Mouse (Mus musculus) heart, postnatal 4 days (tissue): ENCODE data around the gene Ube2e1. TPM values are rescaled to one million over a fixed set of nuclear protein-coding genes. Genes with fewer than 3 reads are reported as not detected.
"Not testable (repeated sequence)": the region's sequence is repeated elsewhere in the genome, so short reads cannot be mapped to it uniquely, and the experiment has no call there.

Experiments used
- DNase-seq: peaks from one replicate; pipeline ENCODE4 v3.0.0; 2021
- total RNA-seq, 2 experiments: library from RNA; stranded (reverse); gene quantifications; 2 replicates each; pipeline ENCODE4 v1.2.3; 2021

The Ube2e1 gene
- total RNA-seq, 2 experiments from 2014 or later, result 43.7 to 47.1 TPM

DNA sequence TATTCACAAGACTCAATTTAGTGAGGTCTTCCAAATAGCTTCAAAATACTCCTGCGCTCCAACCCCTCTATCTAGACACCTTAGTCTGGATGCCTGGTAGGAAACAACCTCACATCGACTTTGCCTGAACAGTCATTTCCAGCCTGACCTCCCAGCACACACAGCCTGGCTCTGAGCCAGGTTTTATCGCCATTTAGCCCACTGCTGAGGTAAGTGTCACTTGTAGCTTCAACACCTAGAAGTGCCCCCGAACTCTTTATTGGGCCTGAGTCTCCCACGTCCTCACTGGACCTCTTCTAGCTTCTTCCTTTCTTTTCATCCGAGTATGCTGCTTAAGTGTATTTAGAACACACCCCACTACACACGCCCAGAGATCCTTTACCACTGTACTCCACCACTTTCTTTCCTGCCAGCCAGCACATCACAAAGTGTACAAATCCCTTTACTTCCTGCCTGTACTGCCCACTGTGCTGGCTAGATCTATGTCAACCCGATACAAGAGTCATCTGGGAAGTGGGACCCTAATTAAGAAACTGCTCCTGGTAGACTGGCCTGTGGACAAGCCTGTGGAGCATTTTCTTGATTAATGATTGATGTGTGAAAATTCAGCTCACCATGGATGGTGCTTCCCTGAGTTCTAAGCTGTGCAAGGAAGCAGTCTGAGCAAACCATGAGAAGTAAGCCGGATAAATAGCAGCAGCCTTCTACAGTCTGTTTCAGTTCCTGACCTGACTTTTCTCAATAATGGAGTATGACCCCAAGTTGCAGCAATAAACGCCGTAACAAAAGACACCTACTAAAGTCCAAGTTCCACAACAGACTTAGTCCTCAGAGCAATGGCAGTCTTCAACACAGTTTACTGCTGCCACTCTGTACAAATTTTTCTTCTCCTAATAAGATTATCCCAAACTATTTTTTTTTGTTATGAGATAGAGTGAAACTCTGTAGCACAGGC, 13.9 kb downstream of the Ube2e1 start:
- peak; percentile 59 for DNase-seq

DNA sequence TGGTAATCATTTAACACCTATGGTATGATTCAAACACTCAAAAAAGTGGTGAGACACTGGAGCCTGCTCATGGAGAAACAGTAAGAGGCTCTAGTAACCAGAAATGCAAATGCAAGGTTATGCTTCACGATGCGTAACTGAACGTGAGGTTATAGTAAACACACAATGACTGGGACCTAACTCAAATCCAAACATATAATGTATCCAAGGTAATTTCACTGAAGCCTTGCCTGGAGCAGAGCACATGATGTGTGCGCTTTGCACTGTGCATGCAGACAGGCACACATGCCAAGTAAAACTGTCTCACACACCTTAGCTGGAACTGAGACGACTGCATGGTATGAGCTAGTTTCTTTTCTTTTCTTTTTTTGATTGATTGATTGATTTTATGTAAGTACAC, 27.5 kb downstream of the Ube2e1 start:
- no peak for DNase-seq

DNA sequence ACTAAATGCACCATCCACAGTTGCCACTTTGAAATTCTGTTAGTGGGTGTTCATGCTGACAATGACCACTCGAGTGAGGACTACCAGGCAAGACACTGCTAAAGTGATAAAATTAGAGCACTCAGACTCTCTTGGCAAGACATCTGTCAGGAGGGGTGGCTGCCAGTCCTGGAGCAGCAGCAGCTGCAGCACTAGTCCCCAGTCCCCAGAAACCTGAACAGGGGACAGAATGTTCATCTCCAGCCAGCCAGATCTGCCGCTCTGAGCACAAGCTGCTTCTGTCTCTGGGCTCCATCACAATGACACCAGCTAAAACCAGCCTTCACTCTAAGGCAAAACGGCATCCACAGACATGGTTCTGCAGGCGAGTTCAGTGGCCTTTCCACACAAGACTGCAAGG, 28.4 kb downstream of the Ube2e1 start:
- peak; percentile 53 for DNase-seq

DNA sequence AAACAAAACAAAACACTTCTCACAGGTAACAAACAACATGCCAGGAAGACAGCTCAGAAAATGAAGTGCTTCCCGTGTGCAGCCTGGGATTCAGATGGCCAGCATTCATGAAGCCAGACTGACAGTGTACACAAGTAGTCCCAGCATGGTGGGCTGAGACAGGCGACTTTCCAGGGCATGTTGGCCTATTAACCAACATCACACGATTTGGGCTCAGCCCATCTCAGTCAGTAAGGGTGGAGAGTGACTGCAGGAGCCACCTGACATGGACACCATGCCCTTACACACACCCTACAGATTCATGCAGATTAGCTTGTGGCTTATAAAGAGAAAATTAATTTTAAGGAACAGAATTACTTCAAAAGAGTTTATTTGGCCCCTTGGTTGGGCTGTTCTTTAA, 28.9 kb downstream of the Ube2e1 start:
- no peak for DNase-seq

DNA sequence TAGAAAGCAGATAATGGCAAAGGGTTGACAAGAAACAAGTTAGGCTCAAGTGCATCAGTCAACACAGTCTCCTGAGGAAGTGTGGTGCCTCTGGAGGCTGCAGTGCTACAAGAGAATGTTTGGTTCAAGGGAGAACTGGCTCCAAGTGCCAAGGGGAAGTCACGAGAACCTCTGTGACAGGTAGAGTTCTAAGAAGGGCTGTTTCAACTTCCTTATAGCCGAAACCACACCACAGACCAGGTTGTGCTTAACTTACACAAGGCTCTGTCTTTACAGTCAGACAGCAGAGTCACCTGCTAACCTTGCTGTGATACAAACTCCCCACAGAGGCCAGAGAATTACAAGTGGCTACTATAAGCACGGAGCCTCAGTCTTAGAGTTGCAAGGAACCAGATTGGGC, 30.1 kb downstream of the Ube2e1 start:
- no peak for DNase-seq

DNA sequence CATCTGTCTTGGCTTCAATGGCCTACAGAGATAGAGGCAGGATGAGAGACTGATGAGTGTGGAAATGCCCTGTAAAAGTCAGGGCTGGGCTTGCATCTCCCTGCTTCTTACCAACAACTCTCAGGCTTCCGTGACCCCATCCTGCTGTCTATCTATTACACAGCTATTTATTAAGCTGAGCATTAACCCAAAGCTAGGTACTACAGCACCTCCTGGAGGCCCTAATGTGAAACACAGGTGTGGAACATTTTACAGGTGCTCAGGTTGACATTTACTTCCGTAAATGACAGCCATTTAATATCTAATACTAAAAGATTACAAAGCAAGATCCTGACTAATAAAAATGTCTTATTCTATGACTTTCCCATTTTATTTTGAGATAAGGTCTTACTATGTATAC, 31.0 kb downstream of the Ube2e1 start:
- DNase-seq, result no peak

DNA sequence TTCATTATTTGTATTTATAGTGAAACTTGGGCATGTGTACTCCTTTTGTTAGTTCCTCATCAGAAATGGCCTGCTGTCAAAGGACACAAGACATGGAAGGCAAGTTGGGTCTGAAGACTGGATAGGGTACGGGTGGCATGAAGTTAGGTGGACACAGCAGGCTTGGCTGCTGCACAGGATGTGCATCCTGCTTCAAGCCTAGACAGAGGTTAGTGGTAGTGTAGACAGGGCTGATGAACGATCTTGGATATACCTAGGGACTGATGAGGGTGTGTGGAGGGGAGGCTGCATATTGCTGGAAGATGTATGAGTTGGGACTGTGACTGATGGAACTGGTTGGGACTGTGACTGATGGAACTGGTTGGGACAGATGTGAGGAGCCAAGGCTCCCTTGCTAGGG, 32.8 kb downstream of the Ube2e1 start:
- no peak for DNase-seq

DNA sequence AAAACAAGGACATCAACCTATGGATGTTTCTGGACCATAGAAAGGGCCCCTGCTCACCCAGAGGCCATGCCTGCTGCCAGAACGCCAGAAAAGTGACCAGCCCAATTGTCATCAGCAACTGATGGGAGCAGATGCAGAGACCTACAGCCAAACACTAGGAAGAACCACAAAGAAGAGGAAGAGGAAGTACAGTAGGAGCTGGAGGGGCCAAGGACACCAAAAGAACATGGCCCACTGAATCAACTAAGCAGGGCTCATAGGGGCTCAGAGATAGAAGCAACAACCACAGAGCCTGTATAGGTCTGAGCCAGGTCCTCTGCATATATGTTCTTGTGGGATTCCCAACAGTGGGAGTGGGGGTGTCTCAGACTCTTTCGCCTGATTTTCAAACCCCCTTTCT, 34.2 kb downstream of the Ube2e1 start:
- no peak for DNase-seq

DNA sequence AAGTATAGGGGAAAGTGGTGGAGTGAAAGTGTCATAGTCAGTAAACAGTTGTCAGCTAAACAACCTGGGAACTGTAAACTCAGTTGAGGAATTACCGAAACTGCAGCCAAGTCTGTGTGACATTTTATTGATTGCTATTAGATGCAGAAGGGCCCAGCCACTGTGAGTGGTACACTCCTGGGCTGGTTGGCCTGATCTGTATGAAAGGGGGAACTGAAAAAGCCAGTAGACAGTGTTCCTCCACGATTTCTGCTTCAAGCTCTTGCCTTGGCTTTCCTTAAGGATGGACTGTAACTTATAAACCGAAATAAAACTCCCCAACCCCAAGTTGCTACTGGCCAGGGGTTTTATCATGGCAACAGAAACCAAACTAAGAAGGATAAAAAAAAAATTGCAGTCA, 39.1 kb downstream of the Ube2e1 start:
- no peak for DNase-seq

DNA sequence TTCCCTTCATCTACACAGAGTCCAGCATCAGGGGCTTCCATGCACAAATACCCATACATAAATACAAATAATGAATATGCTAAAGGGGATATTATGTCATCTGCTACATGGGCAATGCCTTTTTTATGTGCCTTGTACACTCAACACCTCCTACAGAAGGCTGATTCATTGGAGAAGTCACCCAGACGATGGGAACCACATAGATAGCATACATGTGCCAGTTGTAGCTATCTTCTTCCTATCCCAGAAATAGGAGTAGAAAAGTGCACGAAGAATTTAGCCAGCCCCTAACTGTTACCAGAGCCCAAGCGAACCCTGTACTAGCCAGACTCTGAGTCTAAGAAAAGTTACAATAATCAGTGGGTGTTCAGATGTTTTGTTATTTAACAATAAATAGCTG, 39.5 kb downstream of the Ube2e1 start:
- DNase-seq, result no peak

DNA sequence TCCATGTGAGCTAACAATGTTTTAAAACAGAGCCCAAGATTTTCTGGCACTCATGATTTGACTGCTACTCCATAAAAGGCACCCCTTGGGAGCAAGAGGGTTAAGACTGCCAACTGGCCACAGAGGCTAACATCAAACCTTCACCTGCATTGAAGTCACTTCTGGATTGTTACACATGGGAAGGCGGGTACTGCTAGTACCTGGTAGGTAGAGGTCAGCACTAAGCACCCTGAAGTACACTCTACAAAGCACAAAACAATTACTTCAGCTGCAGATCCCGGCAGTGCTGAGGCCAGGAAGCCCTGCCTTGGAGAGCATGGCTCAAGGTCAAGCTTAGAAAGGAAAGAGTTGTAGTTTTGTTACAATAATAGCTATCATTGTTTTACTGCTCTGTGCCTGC, 44.3 kb downstream of the Ube2e1 start:
- DNase-seq, result no peak

DNA sequence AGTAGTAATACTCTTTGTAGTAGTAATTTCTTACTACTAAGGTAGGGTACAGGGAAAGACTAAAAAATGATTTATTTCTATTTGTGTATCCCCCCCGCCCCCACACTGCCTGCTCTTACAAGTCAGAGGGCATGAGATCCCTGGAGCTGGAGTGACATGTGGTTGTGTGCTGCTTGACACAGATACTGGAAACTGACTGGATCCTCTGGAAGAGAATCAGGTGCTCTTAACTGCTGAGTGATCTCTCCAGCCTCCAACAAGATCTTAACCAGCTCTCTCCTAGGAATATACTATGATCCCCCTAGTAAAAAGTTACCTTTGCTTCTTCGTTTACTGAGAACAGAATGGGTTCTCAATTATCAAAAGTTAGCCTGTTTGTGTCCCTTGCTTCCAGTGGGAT, 45.2 kb downstream of the Ube2e1 start:
- DNase-seq, result no peak

DNA sequence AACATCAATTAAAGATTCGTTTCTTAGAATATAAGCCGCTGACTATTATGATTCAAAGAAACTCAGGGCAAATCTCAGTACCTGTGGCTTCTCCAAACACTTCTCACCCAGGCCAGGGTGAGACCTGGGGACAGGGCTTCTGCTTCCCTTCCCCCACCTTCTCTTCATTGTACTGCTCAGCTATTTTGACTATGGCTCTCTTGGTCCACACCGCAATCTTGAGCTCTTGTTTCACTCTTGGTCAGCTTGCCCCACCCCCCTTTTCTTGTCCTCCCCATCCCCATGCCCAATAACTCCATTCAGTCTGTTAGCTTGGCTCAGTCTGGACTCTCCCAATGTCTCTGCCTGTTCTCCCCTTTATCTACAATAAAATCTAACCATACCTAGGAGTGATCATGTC, 46.2 kb downstream of the Ube2e1 start:
- no peak for DNase-seq

DNA sequence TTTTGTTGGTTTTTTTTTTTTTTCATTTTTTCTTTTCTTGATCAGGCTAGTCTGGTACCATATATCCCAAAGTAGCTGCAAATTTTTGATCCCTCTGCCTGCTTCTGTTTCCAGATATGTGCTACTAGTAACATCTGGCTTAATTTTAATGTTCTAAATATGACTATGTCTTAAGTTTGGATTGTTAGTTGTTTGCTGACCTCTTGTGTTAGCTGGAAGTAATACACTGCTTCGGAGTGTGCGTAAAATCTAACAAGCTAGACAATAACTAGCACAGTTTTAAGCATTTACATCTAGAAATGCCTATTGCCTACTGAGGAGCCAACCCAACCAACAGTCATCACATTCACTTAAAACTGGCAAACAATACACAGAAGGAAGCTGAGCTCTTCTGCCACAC, 47.1 kb downstream of the Ube2e1 start:
- peak; percentile 25 for DNase-seq

DNA sequence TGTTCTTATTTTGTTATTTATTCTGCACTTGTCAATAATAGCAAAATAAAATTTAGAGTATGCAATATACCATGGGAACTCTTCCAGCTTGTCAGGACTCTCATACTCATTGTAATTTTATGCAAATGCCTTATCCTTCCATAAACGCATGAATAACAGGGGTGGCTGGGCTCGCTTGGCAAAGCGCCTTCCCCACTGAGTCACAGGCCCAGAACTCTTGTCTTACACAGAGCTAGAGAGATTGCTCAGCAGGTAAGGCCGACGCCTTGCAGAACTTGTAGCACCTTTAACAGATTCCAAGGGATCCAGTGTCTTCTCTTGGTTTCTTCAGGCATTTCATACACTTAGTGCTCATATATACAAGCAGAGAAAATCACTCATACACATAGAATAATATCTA, 51.3 kb downstream of the Ube2e1 start:
- no peak for DNase-seq

DNA sequence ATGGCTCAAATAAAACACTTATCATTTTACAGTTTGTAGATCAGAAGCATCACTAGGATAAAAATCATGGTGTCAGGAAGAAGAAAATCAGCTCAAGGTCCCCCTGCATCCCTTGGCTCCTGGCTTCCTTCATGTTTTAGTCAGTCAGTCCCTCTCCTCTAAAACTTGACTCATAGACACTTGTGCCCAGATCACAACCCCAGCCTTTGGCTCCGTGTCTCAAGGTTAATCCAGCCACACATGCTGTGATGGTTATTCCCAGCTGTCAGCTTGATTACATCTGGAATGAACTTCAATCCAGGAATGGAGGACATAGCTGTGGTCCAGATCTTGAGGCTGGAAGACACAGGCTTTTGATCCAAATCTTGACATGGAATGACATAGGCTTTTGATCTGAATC, 57.1 kb downstream of the Ube2e1 start:
- DNase-seq, result no peak

DNA sequence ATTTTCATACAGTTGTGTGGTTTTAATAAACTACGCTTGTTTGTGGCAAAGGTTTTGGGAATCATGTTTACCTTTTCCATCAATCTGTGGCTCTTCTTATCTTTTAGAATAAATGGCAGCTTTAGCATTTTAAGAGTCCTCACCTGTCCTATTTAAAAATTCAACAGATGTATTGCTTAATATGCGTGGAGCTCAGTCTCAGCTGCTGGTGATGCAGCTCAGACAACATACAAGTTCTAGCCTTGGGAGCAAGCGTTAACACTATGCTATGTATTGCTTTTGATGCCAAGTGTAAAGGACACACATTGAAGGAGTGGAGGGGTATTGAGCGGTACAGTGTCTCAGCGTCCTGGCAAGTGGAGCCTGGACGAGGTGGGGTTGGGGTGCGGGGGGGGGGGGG, 60.0 kb downstream of the Ube2e1 start:
- no peak for DNase-seq

DNA sequence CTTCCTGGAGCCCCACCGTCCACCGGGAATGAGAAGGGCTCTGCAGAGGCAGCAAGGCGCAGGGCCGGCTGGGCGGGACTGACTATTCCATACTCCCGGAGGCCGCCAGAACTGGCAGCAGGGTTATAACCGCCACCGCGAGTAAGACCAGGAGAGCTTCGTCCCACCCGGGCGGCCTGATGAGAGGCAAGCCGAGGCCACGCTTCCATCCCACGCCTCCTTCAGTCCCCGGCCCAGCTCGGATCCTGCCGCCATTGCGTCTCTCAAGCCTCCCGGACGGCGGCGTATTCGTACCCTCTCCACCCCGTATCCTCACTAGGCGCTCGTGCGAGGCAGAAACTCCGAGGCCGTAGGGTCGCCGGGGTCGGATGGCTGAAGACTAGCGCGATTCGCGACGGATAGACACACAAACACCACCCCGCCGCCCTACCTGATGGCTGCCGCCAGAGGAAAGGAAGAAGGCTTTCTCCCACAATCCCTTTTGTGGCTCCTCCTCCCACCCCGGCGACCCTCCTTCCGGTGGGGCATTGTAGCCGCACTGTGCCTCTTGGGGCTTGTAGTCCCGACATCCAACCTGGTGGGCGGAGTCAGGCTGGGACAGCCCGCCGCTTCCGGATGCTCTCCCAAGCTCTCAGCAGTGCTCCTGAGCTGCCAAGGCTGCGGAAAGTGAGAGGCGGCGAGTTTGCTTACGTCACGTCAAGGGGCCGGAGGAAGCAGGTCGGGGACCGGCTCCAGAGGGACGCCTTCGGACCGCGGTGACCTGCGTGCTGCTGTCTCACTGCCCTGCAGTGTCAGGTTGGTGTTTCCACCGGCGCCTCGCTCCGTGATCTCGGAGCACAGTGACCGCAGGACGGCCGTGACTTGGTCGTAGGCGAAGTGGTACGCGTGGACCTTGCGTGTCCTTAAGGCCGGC, 60.9 kb downstream of the Ube2e1 start, which contains the start of the genes Nkiras1 and Rpl15:
Gene Nkiras1, plus strand, starts transcription at position 608 of the 913 bp plus-strand sequence.
Gene Rpl15, minus strand, starts transcription at position 863 of the 913 bp plus-strand sequence.
- DNase-seq, result peak; percentile 98

DNA sequence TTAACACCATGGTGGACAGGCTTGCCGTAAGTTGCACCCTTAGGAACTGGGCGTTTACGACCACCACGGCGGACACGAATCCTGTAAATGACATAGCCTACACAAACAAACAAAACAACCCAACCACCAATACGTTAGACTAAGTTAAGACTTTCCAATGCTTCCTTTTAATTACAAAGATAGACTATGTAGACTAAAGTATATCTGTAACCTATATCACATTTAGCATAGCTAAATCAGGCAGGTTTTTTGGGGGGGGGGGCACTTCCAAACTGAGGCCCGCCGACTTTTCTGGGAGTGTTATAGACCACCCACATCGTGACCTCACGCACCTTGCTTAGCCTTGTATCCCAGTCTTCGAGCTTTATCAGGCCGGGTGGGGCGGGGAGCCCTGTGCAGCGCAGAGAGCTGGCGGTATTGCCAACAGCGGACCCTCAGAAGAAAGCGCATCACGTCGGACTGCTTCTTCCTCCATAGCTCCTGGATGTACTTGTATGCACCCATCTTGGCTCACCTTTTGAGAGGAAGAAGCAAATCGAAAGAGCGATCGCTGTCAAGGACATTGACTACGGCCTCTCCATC, 61.6 kb downstream of the Ube2e1 start:
- not testable (repeated sequence) for DNase-seq

DNA sequence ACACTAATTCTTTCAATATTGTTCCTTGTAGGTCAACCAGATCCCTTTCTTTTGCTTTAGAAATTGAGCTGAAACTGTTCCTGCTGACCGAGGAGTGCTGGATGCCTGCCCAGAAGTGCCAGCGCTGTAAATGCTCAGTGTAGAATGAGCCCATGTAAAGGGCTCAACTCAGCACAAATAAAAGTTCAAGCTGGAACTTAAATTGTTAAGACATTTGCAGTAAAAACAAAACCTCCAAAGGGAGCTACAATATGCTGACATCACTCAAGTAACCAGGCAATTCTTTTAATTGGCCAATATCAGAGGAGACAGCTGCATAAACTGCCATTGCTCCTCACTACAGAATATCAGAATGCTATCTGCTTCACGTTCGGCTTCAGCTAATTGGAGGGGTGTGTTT, 68.2 kb downstream of the Ube2e1 start:
- DNase-seq, result peak; percentile 52

DNA sequence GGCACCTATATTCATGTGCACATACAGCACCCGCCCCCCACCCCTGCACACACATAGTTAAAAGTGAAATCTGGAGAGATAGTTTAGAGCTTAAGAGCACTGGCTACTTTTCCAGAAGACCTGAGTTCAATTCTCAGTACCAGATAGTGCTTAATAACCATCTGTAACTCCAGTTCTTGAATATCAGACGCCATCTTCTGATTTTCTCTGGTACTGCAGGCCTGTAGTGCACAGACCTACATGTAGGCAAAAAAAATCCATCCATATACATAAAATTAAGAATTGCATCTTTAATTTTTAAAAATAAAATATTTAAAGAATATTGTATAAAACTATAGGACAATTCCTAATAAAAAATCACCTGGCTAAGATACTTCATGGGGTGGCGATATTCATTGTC, 70.5 kb downstream of the Ube2e1 start:
- DNase-seq, result no peak

DNA sequence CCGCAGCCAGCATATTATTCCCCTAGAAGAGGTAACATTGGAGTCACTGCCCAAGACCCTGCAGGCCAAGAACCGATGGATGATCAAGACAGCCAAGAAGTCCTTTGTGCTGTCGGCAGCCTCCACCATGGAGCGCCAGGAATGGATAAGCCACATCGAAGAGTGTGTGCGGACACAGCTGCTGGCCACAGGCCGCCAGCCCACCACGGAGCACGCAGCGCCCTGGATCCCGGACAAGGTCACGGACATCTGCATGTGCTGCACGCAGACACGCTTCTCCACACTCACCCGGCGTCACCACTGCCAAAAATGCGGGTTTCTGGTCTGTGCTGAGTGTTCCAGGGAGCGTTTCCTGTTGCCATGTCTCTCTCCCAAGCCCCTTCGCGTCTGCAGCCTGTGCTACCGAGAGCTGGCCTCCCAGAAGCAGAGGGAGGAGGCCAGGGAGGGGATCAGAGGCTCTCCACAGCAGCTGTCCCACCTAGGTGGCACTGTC, 89.0 kb downstream of the Ube2e1 start:
- DNase-seq, result no peak

DNA sequence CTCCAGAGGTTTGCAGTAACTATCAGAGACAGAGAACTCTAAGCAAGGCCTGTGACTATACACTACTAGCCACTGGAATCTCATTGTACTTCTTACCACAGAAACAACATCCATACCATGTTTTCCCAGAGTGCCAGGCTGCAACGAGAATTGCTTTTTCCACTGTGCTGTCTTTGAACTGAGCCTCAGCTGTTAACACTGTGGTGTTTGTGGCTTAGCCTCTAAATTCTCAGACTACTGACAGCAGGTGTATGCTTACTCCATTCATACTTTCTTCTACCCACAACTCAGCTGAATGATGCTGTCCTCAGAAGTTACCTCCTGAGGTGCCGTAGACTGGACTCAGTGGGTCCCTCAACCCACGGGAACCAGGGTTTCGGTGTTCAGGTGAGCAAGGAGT, 89.9 kb downstream of the Ube2e1 start:
- no peak for DNase-seq
